Mouse (Mus musculus) intestine, postnatal 0 days (tissue): Measurements from ENCODE around the gene Arfgap1. TPM values are rescaled to one million over a fixed set of nuclear protein-coding genes. Genes with fewer than 3 reads are reported as not detected.

Experiments used
- ATAC-seq: fragments of 200-750 bp; cut with Nextera tagmentation; 2 replicates; pipeline ENCODE4 v1.8.0; 2017; ENCODE audit warnings: mild to moderate bottlenecking, moderate TSS enrichment, moderate library complexity
- H3K27ac ChIP-seq: fragments of 300-500 bp; sonication (generic); 2 replicates; pipeline ENCODE4 v1.5.1; 2014; ENCODE audit warnings: mild to moderate bottlenecking, low read depth, low read length, moderate library complexity
- H3K27me3 ChIP-seq: fragments of 300-500 bp; sonication (generic); replicated peaks from 2 replicates; pipeline ENCODE4 v1.6.1; 2014; ENCODE audit warnings: low read length, mixed read lengths; ENCODE audit not compliant: control insufficient read depth, insufficient read depth
- H3K36me3 ChIP-seq: fragments of 300-500 bp; sonication (generic); 2 replicates; pipeline ENCODE4 v1.6.1; 2014; ENCODE audit warnings: mild to moderate bottlenecking, moderate library complexity; ENCODE audit not compliant: control insufficient read depth, insufficient read depth
- H3K4me1 ChIP-seq: fragments of 300-500 bp; sonication (generic); replicated peaks from 2 replicates; pipeline ENCODE4 v1.6.1; 2014; ENCODE audit warnings: antibody characterized with exemption, low read length, mixed read lengths; ENCODE audit not compliant: control insufficient read depth, insufficient read depth
- H3K4me2 ChIP-seq: fragments of 300-500 bp; sonication (generic); replicated peaks from 2 replicates; pipeline ENCODE4 v1.6.1; 2014; ENCODE audit warnings: low read depth, mild to moderate bottlenecking, moderate library complexity
- H3K4me3 ChIP-seq: fragments of 300-500 bp; sonication (generic); 2 replicates; pipeline ENCODE4 v1.5.1; 2014; ENCODE audit warnings: low read depth, low read length
- H3K9ac ChIP-seq: fragments of 300-500 bp; sonication (generic); 2 replicates; pipeline ENCODE4 v1.6.1; 2014; ENCODE audit warnings: mild to moderate bottlenecking, low read depth, low read length
- H3K9me3 ChIP-seq: fragments of 300-500 bp; sonication (generic); 2 replicates; pipeline ENCODE4 v1.6.1; 2016; ENCODE audit warnings: mixed run types; ENCODE audit not compliant: control insufficient read depth
- CTCF ChIP-seq: sonication (generic); IDR thresholded peaks from 2 replicates; pipeline ENCODE4 v1.5.1; 2016; ENCODE audit warnings: low read depth, mild to moderate bottlenecking, control low read depth, antibody characterized with exemption, moderate library complexity
- WGBS: fragments of 180-500 bp; shearing (Covaris S2); extraction: QIAGEN DNeasy Blood & Tissue Kit; methylation state at CpG from one replicate; pipeline ENCODE4 v1.1.7; 2014; 5-methylcytosine and 5-hydroxymethylcytosine counted together
- polyA plus RNA-seq: library from polyadenylated mRNA; unstranded; fragments of >200 nt; fragmentation: Nextera tagmentation; extraction: Ambion mirVana; gene quantifications from 2 replicates; pipeline ENCODE4 v1.2.1, GENCODE M21; 2015

The Arfgap1 gene
- polyA plus RNA-seq, result 44.0 and 51.9 TPM in 2 replicates

- Histone ChIP-seq H3K4me3 (peak within 1 kb of the TSS; percentile 86), H3K9ac (peak within 1 kb of the TSS; percentile 97), H3K27ac (peak within 1 kb of the TSS; percentile 92), H3K9me3 (no peaks in the 10 kb centered on the region), H3K4me1 (0 out of 2 replicates have a peak, but pooled peaks cover 10% of the 10 kb centered on the region), H3K27me3 (no peaks in the 10 kb centered on the region), H3K36me3 (peaks cover 27% of the 10 kb centered on the region), H3K4me2 (peak within 1 kb of the TSS; percentile 87)
- WGBS, result under 1% methylated on average over 57 of the region's 57 CpGs
- TF ChIP-seq CTCF, result peak; percentile 28; the same call in 1 of the 2 replicates
- ATAC-seq, result peak; percentile 72
These were observed at the start of gene Arfgap1 for GRCm38 (mm10) chr2:180967010-180967763. TSS of gene Arfgap1 (plus strand) at chr2:180967225.

DNA sequence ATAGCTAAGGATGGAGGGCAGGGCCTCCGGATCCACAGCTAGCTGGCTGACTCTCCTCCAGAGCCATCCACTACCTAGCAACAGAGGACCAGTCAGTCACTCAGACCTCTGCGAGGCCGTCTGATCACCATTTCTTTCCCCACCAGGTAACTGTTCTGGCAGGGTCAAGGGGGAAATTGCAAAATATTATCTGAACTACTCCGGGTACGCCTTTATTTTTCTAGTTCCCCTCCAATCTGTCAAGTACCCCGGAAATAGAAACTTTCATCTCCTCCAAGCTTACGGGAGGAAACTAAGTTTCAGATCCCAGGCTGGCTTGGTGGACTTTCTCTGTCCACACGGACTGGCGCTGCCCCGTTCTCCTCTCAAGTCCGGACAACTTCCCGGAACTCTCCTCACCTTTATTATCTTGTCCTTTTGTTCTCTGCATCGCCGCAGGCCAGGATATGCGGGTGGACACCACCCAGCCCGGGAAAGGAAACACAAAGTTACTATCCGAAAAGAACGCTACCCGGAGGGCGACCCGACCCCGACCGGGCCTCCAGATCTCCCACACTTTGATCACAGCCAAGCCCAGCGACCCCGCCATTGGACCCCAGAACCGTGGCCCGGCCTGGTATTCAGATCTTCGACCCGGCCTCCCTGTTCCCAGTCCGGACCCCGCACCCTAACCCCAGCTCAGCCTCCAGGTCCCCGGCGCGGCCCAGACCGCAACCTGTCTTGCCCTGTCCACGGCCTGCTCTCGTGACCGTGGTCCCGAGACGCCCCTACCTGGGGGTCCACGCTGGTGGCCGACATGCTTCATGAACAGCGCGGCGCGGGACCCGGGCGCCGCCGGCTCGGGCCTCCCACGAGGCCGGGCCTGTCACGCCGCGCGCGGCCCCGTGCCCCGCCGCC, 46.9 kb upstream of the Arfgap1 start:
- Histone ChIP-seq H3K4me3 (peak overlapping the region; percentile 81), H3K27me3 (no peaks in the 10 kb centered on the region), H3K36me3 (peaks cover 14% of the 10 kb centered on the region), H3K9me3 (no peaks in the 10 kb centered on the region), H3K4me2 (peak overlapping the region; percentile 74), H3K4me1 (0 out of 2 replicates have a peak, but pooled peaks cover 3% of the 10 kb centered on the region), H3K9ac (peak overlapping the region; percentile 94), H3K27ac (peak overlapping the region; percentile 77)
- no peak for ATAC-seq
- WGBS, result under 1% methylated on average over 61 of the region's 61 CpGs
- no peak for TF ChIP-seq CTCF

DNA sequence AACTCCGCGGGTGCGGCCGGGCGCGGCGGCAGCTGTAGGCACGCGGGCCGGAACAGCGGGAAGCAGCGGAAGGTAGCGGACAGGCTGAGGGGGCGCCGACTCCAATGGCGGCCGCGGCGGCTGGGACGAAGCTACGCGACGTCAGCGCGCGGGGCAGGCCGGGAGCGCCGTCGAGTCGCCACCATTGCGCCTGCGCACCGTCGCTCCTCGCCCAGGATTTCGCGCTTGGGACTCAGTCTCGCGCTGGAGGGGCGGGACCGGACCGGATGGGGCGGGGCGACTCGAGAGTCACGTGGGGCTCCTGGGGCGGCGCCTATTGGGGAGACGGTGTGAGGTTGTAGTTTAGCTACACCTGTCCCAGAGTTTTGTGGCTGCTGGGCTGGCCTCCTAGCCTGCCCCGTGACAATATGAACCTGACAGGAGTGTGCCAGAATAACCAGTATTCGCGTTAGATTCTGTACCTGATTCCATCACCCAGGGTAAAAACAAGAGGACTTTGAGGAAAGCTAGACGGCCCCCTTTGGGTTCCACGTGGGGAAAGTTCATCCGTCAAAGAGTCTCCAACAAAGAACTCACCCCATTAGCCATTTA, 46.1 kb upstream of the Arfgap1 start, which contains the start of gene Ythdf1:
Gene Ythdf1 (minus strand): TSS at position 140 of the 591 bp plus-strand sequence.
- Histone ChIP-seq H3K4me3 (peak within 1 kb of the TSS; percentile 81), H3K36me3 (peaks cover 14% of the 10 kb centered on the region), H3K4me1 (0 out of 2 replicates have a peak, but pooled peaks cover 3% of the 10 kb centered on the region), H3K9me3 (no peaks in the 10 kb centered on the region), H3K4me2 (peak within 1 kb of the TSS; percentile 74), H3K27ac (peak within 1 kb of the TSS; percentile 77), H3K27me3 (no peaks in the 10 kb centered on the region), H3K9ac (peak within 1 kb of the TSS; percentile 94)
- peak; percentile 97 for ATAC-seq
- WGBS, result under 1% methylated on average over 43 of the region's 56 CpGs
- no peak for TF ChIP-seq CTCF

DNA sequence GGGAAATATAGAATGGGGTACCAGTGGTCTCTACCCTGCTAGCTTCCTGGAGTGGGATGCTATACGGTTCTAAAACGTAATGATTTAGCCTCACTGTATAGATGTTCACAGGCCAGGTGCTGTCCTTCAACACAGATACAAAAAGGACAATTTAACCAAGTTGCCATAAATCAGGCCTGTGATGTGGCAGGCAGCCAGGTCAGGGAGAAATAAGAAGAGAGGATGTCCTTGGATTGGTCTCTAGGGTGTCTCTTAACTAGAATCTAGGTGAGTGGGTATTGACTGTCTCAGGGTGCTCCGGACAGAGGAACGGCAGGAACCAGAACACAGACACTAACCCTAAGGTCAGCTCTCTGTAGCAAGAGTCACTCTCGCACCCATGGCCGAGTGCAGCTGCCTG, 44.3 kb upstream of the Arfgap1 start:
- TF ChIP-seq CTCF, result no peak
- H3K36me3 ChIP-seq, result peaks cover 11% of the 10 kb centered on the region
- no peak overlapping the region for H3K27ac ChIP-seq
- H3K9ac ChIP-seq, result no peak overlapping the region
- no peak for ATAC-seq
- H3K4me3 ChIP-seq, result no peak overlapping the region
- no peaks in the 10 kb centered on the region for H3K27me3 ChIP-seq
- H3K4me2 ChIP-seq, result no peak overlapping the region
- H3K9me3 ChIP-seq, result no peaks in the 10 kb centered on the region
- 0 out of 2 replicates have a peak, but pooled peaks cover 3% of the 10 kb centered on the region for H3K4me1 ChIP-seq
- 89% methylated on average over 6 of the region's 6 CpGs for WGBS

DNA sequence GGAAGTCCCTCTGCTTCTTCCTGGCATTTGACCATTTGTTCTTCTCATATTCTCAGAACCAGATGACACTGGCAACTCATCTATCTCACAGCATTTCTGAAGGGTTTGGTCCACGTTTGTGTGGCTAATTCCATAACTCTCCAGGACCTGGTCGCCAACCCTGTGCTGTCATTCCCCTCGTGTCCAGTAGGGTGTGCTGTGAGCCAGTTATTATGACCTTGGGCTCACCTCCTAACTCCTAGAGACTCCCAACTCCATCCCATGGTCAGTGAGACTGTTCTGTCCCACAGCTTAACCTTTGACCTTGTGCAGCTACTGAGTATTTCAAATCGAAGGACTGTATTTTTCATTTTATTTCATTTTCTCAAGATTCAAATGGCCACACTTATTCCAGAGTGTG, 41.8 kb upstream of the Arfgap1 start:
- Histone ChIP-seq H3K9me3 (no peaks in the 10 kb centered on the region), H3K27me3 (no peaks in the 10 kb centered on the region), H3K27ac (no peak overlapping the region), H3K9ac (no peak overlapping the region), H3K4me3 (no peak overlapping the region), H3K4me1 (0 out of 2 replicates have a peak, but pooled peaks cover 3% of the 10 kb centered on the region), H3K4me2 (no peak overlapping the region), H3K36me3 (no peaks in the 10 kb centered on the region)
- 1% methylated on average over 4 of the region's 4 CpGs for WGBS
- peak; percentile 95 for TF ChIP-seq CTCF
- ATAC-seq, result no peak
